Mouse (Mus musculus): Measurements from ENCODE around the gene Kdf1. TPM values are rescaled to one million over a fixed set of nuclear protein-coding genes. Genes with fewer than 3 reads are reported as not detected.

Kdf1 gene
- polyA plus RNA-seq, 1 experiment = not detected

DNA sequence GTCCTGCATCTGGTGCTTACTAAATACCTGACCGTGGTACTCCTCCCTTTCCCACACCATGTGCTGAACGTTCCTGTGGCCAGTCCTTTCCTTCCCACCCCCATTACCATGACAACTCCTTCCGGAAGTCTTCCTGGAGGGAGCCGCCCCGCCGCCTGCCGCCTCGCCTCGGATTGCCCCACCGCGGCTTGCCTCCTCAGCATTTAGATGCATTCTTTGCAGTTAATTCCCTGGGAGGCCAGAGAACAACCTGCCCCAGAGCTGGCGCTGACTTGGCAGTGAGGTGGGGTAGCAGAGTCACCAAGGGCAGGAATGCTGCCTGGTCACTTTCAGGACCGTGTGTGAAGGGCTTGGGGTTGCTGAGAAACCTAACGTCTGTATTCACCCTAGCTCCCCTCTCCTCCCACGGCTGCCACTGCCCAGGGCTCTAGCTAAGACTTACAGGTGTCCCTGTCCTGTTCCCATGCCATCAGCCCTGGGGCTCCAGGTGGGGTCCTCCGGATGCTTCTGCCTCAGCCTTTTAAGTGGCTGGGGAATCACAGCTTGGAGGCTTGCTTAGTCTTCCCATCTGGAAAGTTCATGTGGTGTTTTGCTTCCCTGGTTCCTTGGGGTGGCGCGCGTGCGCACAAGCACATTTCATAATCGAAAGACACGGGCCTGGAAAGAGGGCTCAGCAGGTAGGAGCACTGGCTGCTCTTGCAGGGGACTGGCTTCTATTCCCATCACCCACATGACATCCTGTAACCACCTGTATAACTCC lies 34.3 kb upstream of the Kdf1 start:
- Histone ChIP-seq H3K4me1 (ENCODE audit: control insufficient read depth, insufficient read depth, low read length) (no peaks in the 10 kb centered on the region), H3K4me3 (ENCODE audit: insufficient read depth, low read length) (no peak overlapping the region), H3K27ac (ENCODE audit: insufficient read depth, low read depth, low read length) (no peak overlapping the region)
- TF ChIP-seq CTCF (IDR thresholded peaks at IDR 0.05; ENCODE audit: low read depth, low read length) (no peak; the same call in 1 of the 2 replicates), POLR2A (IDR thresholded peaks at IDR 0.05; ENCODE audit: borderline replicate concordance, low read depth, low read length) (no peak)

DNA sequence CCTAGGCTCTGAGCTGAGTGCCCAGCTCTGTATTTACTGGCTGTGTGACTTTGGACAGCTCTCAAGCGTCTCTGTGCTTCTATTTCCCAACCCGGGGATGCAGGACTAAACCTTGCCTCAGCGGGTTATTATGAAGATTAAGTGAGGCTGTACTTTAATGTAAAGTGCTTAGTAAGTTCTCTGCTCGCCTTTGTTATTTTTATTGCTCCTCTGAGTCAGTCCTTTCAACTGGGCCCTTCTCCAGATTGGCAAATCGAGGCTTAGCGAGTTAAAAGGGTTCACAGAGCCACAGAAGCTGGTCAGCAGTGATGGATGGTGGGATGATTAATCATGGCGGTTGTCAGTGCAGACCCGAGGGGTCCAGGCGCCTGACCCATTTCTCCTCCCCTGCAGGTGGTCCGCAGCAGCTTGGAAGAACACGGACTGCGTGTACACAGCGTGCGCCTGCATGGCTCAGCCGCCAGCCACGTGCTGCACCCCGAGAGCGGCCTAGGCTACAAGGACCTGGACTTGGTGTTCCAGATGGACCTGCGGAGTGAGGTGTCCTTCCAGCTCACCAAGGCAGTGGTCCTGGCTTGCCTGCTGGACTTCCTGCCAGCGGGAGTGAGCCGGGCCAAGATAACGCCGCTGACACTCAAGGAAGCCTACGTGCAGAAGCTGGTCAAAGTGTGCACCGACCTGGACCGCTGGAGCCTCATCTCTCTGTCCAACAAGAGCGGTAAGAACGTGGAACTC lies 32.9 kb upstream of the Kdf1 start:
- Histone ChIP-seq H3K4me3 (ENCODE audit: insufficient read depth, low read length) (no peak overlapping the region), H3K27ac (ENCODE audit: insufficient read depth, low read depth, low read length) (no peak overlapping the region), H3K4me1 (ENCODE audit: control insufficient read depth, insufficient read depth, low read length) (no peaks in the 10 kb centered on the region)
- no peak for TF ChIP-seq POLR2A (IDR thresholded peaks at IDR 0.05; ENCODE audit: borderline replicate concordance, low read depth, low read length)
- no peak for TF ChIP-seq CTCF (IDR thresholded peaks at IDR 0.05; ENCODE audit: low read depth, low read length)

DNA sequence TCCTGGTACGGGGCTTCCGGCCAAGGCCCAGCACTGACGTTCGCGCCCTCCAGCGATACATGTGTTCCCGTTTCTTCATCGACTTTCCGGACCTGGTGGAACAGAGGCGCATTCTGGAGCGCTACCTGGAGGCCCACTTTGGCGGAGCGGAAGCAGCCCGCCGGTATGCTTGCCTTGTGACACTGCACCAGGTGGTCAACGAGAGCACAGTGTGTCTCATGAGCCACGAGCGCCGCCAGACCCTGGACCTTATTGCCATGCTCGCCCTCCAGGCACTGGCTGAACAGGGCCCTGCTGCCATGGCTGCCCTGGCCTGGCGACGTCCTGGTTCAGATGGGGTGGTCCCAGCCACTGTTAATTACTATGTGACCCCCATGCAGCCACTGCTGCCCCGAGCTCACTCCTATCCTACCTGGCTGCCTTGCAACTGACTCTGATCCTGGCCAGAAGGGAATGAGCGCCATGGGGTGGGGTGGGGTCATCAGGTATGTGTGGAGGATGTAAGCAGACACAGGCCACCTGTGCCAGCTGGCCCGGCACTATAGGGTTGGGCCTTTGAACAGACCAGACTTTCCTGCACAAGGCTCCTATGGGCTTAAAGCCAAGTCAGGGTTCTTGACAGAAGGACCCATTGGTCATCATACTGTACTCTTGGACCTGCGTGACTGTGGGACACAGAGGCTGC lies 31.9 kb upstream of the Kdf1 start:
- TF ChIP-seq POLR2A (IDR thresholded peaks at IDR 0.05; ENCODE audit: borderline replicate concordance, low read depth, low read length) (no peak), CTCF (IDR thresholded peaks at IDR 0.05; ENCODE audit: low read depth, low read length) (no peak)
- Histone ChIP-seq H3K4me3 (ENCODE audit: insufficient read depth, low read length) (no peak overlapping the region), H3K27ac (ENCODE audit: insufficient read depth, low read depth, low read length) (no peak overlapping the region), H3K4me1 (ENCODE audit: control insufficient read depth, insufficient read depth, low read length) (no peaks in the 10 kb centered on the region)

DNA sequence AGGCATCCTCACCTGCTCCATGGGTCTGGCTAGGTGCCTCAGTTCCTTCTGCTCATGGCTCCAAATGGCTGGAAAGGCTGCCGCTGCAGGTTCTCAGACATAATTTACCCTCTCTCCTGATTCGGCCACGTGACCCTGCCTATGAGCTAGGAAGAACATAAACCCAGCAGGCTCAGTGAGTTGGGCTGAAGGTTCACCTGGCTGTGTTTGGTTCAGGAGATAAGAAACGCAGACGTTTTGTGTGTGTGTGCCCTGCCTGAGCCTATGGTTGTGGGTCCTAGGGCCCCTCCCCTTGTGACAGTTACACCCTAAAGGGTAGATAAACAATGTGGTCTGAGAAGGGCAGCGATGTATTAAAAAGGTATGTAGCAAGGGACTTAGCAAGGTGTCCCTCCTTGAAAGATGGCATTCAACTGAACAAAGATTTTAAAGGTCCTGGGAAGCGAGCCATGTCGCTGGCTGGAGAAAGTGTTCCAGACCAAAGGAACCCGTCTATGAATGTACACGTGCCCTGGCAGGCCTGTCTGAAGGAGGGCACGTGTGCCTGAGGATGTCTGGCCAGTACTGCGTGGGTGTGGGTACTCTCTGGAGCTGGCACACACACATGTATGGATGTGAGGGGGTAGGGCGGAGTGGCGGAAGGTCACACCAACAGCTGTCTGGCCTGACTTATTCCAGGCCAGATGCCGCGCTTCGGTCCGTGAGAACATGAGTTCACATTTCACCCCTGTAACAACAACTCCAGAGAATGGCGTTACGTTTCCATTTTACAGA lies 30.0 kb upstream of the Kdf1 start:
- peaks cover 4% of the 10 kb centered on the region for H3K4me1 ChIP-seq (ENCODE audit: control insufficient read depth, insufficient read depth, low read length)
- H3K4me3 ChIP-seq (ENCODE audit: insufficient read depth, low read length) = no peak overlapping the region
- no peak overlapping the region for H3K27ac ChIP-seq (ENCODE audit: insufficient read depth, low read depth, low read length)
- TF ChIP-seq POLR2A (IDR thresholded peaks at IDR 0.05; ENCODE audit: borderline replicate concordance, low read depth, low read length) = no peak
- TF ChIP-seq CTCF (IDR thresholded peaks at IDR 0.05; ENCODE audit: low read depth, low read length) = no peak

DNA sequence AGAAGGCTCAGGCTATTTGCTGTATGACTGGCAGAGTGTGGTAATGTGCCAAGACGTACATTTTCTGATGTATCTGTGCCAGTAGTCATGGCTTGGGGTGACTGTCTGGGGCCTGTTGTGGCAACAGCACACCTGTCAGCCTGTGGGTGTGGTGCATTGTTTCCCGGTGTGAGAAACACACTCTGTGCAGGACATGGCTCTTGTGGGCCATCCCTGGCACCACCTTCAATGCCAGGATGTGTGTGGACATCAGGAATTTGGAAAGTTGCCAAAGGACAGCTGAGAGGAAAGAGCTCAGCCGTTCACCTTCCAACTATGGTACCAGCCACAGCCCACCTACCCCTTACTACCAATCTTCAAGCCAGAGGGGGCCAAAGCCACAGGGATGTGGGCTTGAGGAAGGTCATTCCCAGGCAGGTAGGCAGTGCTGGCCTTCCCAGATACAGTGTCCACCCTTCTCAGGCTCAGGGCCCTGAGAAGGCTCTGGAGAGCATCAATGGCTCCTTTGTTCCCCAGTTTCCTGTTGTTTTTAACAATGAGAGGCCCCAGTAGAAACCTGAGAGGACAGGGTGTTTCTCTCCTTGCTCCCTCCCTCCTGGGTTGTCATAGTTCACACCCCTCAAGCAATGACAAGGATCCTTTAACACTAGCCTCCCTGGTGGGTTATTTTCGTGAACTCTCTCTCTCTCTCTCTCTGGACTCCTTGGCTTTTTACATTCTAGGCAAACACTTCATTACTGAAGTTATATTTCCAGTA lies 29.1 kb upstream of the Kdf1 start:
- no peak overlapping the region for H3K4me3 ChIP-seq (ENCODE audit: insufficient read depth, low read length)
- no peak overlapping the region for H3K27ac ChIP-seq (ENCODE audit: insufficient read depth, low read depth, low read length)
- H3K4me1 ChIP-seq (ENCODE audit: control insufficient read depth, insufficient read depth, low read length) = peaks cover 8% of the 10 kb centered on the region
- TF ChIP-seq POLR2A (IDR thresholded peaks at IDR 0.05; ENCODE audit: borderline replicate concordance, low read depth, low read length) = no peak
- no peak for TF ChIP-seq CTCF (IDR thresholded peaks at IDR 0.05; ENCODE audit: low read depth, low read length)

DNA sequence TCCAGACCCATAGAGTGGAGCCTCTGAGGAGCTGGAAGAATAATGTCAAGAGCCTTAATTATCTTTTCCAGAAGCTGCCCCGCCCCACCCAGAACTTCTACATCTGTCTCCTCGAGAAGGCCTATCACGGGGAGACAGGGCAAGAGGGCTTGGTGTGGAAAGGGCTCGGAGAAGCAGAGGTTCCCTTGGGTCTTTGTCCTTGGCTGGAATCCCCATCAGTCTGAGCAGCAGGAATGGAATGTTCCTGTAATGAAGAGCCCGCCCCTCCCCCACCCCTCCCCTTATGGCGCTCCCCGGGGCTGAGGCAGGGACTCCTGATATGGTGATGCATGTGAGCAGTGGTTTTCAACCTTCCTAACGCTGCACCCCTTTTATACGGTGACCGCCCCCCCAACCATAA lies 27.0 kb upstream of the Kdf1 start:
- Histone ChIP-seq H3K27ac (ENCODE audit: insufficient read depth, low read depth, low read length) (no peak overlapping the region), H3K4me1 (ENCODE audit: control insufficient read depth, insufficient read depth, low read length) (peaks cover 8% of the 10 kb centered on the region), H3K4me3 (ENCODE audit: insufficient read depth, low read length) (no peak overlapping the region)
- no peak for TF ChIP-seq CTCF (IDR thresholded peaks at IDR 0.05; ENCODE audit: low read depth, low read length)

DNA sequence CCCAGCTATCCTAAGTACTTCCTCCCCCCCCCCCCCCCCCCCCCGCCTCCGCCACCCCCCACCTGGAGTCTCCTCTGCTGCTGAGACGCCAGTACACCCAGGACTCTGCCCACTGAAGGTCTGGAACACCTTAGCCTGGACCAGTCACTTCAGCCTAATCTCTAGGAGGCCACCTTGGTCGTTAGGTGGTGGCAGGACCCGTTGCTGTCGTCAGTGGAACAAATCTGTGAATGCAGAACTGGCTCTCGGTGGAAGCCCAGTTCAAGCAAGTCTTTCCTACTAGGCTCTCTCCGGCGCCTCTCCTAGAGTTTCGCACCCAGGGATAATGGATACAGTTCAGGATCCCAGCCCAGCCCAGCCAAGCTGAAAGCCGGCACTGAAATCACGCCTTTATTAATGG lies 24.9 kb upstream of the Kdf1 start:
- Histone ChIP-seq H3K4me1 (ENCODE audit: control insufficient read depth, insufficient read depth, low read length) (peaks cover 8% of the 10 kb centered on the region), H3K4me3 (ENCODE audit: insufficient read depth, low read length) (peak overlapping the region; percentile 47), H3K27ac (ENCODE audit: insufficient read depth, low read depth, low read length) (peak overlapping the region; percentile 25; the same call in 1 of the 2 replicates)
- TF ChIP-seq POLR2A (IDR thresholded peaks at IDR 0.05; ENCODE audit: borderline replicate concordance, low read depth, low read length) (no peak), CTCF (IDR thresholded peaks at IDR 0.05; ENCODE audit: low read depth, low read length) (no peak)

DNA sequence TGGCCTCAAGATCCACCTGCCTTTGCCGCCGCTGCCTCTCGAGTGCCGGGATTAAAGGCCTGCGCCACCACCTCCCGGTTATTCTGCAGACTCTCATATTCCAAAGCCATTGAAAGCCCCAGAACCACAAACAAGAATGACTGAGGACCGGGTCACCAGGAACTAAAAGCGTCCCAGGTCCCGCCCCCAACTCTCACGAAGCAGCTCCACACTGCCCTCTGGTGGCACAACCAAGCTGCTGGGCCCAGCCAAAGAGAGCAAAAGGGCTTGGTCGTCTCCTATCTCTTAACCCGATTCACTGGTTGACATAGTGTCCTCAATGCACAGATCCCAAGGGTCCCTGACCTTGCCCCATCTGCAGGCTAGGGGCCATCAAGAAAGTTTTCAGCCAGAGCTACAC lies 24.3 kb upstream of the Kdf1 start:
- TF ChIP-seq POLR2A (IDR thresholded peaks at IDR 0.05; ENCODE audit: borderline replicate concordance, low read depth, low read length) (no peak), CTCF (IDR thresholded peaks at IDR 0.05; ENCODE audit: low read depth, low read length) (peak; percentile 72)
- H3K27ac ChIP-seq (ENCODE audit: insufficient read depth, low read depth, low read length) = peak overlapping the region; percentile 25; the same call in 1 of the 2 replicates
- peak overlapping the region; percentile 47 for H3K4me3 ChIP-seq (ENCODE audit: insufficient read depth, low read length)
- peaks cover 8% of the 10 kb centered on the region for H3K4me1 ChIP-seq (ENCODE audit: control insufficient read depth, insufficient read depth, low read length)

DNA sequence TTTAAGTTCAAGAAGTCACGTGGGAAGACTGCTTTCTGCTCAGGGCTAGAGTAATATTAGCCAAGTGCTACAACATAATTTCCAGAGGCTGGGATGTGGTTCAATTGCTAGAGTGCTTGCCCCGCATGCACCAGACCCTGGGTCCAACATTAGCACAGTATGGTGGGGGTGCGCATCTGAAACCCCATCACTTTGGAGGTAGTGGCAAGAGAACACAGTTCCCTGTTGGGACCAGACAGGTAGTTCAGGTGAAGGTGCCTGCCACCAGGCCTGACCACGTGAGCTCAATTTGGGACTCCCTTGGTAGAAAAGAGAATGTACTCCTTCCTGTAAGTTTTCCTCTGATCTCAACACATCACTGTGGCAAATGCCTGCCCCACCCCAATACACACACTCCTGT lies 23.9 kb upstream of the Kdf1 start:
- Histone ChIP-seq H3K4me1 (ENCODE audit: control insufficient read depth, insufficient read depth, low read length) (peaks cover 8% of the 10 kb centered on the region), H3K27ac (ENCODE audit: insufficient read depth, low read depth, low read length) (no peak overlapping the region), H3K4me3 (ENCODE audit: insufficient read depth, low read length) (no peak overlapping the region)
- no peak for TF ChIP-seq CTCF (IDR thresholded peaks at IDR 0.05; ENCODE audit: low read depth, low read length)
- no peak for TF ChIP-seq POLR2A (IDR thresholded peaks at IDR 0.05; ENCODE audit: borderline replicate concordance, low read depth, low read length)
